Mouse (Mus musculus) bone marrow, adult 2 months (tissue): ENCODE measurements around the gene Olfr1157.

Source experiments
- CTCF ChIP-seq: fragments of 200-500 bp; IDR thresholded peaks from 2 replicates; pipeline ENCODE4 v1.5.1; 2011; ENCODE audit warnings: low read length, control low read depth; ENCODE audit not compliant: control insufficient read depth, insufficient read depth
- POLR2A ChIP-seq: fragments of 200-500 bp; IDR thresholded peaks from 2 replicates; pipeline ENCODE4 v1.6.1; 2011; ENCODE audit warnings: low read depth, mild to moderate bottlenecking, control low read depth, low read length, borderline replicate concordance; ENCODE audit not compliant: control insufficient read depth

DNA sequence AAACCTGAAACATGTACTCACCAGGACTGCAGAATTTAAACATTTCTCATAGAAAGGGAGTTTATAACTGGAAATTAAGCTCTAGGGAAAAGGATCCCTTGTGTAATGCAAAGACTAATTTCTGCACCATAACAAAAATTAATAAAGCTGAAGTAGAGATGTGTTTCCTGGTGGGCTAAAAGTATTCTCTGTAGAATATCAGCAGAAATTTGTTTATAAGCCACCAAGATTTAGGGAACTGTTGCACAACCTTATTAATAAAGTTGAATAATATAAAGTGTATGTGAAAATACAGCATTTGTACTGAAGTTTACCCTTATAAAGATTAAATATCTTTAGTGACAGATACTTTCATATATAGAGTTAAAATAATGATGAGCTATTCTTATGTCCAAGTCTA is 15.1 kb downstream of the Olfr1157 start, which contains the start of gene Olfr1156:
- TF ChIP-seq POLR2A (no peak), CTCF (no peak)
